Mouse (Mus musculus) liver, embryonic 15.5 days (tissue): ENCODE data around the gene Iqsec3. TPM values are rescaled to one million over a fixed set of nuclear protein-coding genes. Genes with fewer than 3 reads are reported as not detected.

ENCODE experiments used
- ATAC-seq: fragments of 200-750 bp; cut with Nextera tagmentation; 2 replicates; pipeline ENCODE4 v1.8.0; 2017; ENCODE audit warnings: moderate number of reproducible peaks, mild to moderate bottlenecking, moderate library complexity; ENCODE audit not compliant: insufficient read depth
- H3K27ac ChIP-seq: fragments of 300-500 bp; sonication (generic); replicated peaks from 2 replicates; pipeline ENCODE4 v1.5.1; 2015; ENCODE audit warnings: mild to moderate bottlenecking, inconsistent platforms
- H3K27me3 ChIP-seq: fragments of 300-500 bp; sonication (generic); 2 replicates; pipeline ENCODE4 v1.6.1; 2015; ENCODE audit warnings: mild to moderate bottlenecking, inconsistent platforms
- H3K36me3 ChIP-seq: fragments of 300-500 bp; sonication (generic); replicated peaks from 2 replicates; pipeline ENCODE4 v1.6.1; 2015; ENCODE audit warnings: moderate library complexity, mild to moderate bottlenecking, inconsistent platforms
- H3K4me1 ChIP-seq: fragments of 300-500 bp; sonication (generic); replicated peaks from 2 replicates; pipeline ENCODE4 v1.6.1; 2015; ENCODE audit warnings: inconsistent platforms
- H3K4me2 ChIP-seq: fragments of 300-500 bp; sonication (generic); 2 replicates; pipeline ENCODE4 v1.6.1; 2015; ENCODE audit warnings: moderate library complexity, mild to moderate bottlenecking, inconsistent platforms
- H3K4me3 ChIP-seq: fragments of 300-500 bp; sonication (generic); replicated peaks from 2 replicates; pipeline ENCODE4 v1.5.1; 2015; ENCODE audit warnings: mild to moderate bottlenecking, inconsistent platforms
- H3K9ac ChIP-seq: fragments of 300-500 bp; sonication (generic); 2 replicates; pipeline ENCODE4 v1.6.1; 2015; ENCODE audit warnings: moderate library complexity, mild to moderate bottlenecking, inconsistent platforms
- H3K9me3 ChIP-seq: fragments of 300-500 bp; sonication (generic); replicated peaks from 2 replicates; pipeline ENCODE4 v1.6.1; 2016; ENCODE audit warnings: inconsistent platforms
- WGBS: fragments of 180-500 bp; shearing (Covaris S2); methylation state at CpG from one replicate; pipeline ENCODE4 v1.1.7; 2015; ENCODE audit warnings: mixed read lengths; ENCODE audit not compliant: insufficient replicate concordance; 5-methylcytosine and 5-hydroxymethylcytosine counted together
- polyA plus RNA-seq: library from polyadenylated mRNA; unstranded; fragments of >200 nt; fragmentation: Nextera tagmentation; extraction: Ambion mirVana; gene quantifications from 2 replicates; pipeline ENCODE4 v1.2.1, GENCODE M21; 2015

Gene Iqsec3
- polyA plus RNA-seq, 1 experiment from 2014 or later, result not detected

DNA sequence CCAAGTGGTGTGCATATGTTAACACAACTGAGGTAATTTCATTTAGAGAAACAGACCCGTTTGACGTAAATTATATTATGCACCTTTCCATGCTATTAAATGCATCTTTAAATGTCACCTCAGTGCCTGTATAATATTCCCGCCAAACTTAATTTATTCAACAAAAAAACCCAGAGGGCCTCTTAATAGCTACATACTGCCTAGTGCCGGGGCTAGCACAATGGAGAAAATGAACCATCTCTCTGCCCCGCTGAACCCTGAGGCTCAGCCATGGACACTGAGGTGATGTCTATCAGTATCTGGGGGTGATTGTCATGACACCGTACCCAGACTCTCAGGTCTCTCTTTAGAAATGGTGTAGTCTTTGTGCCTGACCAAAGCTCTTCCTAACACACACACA lies 116.2 kb downstream of the Iqsec3 start:
- Histone ChIP-seq H3K4me1 (no peaks in the 10 kb centered on the region), H3K27me3 (no peaks in the 10 kb centered on the region), H3K36me3 (no peaks in the 10 kb centered on the region), H3K4me2 (no peak overlapping the region), H3K9ac (no peak overlapping the region), H3K27ac (no peak overlapping the region), H3K9me3 (no peaks in the 10 kb centered on the region), H3K4me3 (no peak overlapping the region)
- 68% methylated on average over 6 of the region's 6 CpGs for WGBS
- ATAC-seq, result no peak

DNA sequence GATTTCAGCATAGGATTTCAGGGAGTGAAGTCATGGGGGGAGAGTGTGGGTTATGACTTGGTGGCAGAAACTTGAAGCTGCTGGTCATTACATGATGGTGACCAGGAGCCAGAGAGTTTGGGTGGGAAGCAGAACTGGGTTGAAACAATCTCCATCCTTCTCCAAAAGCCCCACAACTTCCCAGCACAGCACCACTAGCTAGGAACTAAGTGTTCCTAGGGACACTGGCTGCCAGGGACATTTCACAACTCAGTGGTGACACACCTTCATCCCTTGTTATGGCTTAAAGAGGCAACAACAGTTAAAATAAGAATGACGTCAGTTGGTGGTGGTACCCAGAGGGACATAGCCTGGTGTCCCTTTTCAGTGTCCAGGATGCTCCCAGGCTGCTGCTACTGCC lies 117.4 kb downstream of the Iqsec3 start:
- H3K36me3 ChIP-seq, result no peaks in the 10 kb centered on the region
- H3K4me1 ChIP-seq, result no peaks in the 10 kb centered on the region
- H3K4me3 ChIP-seq, result no peak overlapping the region
- no peak for ATAC-seq
- H3K9ac ChIP-seq, result no peak overlapping the region
- H3K4me2 ChIP-seq, result no peak overlapping the region
- no peaks in the 10 kb centered on the region for H3K27me3 ChIP-seq
- no peaks in the 10 kb centered on the region for H3K9me3 ChIP-seq
- 75% methylated on average over 1 of the region's 1 CpGs for WGBS
- no peak overlapping the region for H3K27ac ChIP-seq

DNA sequence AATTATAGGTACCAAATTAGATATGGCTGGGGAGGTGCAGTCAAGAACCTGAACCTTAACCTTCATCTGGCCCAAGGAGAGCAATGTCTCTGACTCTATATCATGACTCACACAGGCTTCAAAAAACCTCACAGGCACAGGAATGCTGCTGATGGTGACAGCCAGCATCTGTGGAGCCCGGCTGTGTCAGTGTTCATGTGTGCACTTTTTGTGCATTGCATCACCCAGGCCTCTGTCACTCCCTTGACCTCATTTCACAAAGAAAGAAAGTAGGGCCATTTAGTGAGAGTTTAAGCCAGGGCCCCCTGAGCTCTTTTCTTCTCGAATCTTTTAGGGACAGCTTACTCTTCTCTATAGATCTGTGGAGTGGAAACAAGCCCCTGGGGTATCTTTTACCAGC lies 121.2 kb downstream of the Iqsec3 start:
- WGBS, result 29% methylated on average over 2 of the region's 2 CpGs
- Histone ChIP-seq H3K4me2 (no peak overlapping the region), H3K9me3 (no peaks in the 10 kb centered on the region), H3K27me3 (no peaks in the 10 kb centered on the region), H3K4me1 (no peaks in the 10 kb centered on the region), H3K4me3 (no peak overlapping the region), H3K9ac (no peak overlapping the region), H3K27ac (no peak overlapping the region), H3K36me3 (no peaks in the 10 kb centered on the region)
- ATAC-seq, result no peak

DNA sequence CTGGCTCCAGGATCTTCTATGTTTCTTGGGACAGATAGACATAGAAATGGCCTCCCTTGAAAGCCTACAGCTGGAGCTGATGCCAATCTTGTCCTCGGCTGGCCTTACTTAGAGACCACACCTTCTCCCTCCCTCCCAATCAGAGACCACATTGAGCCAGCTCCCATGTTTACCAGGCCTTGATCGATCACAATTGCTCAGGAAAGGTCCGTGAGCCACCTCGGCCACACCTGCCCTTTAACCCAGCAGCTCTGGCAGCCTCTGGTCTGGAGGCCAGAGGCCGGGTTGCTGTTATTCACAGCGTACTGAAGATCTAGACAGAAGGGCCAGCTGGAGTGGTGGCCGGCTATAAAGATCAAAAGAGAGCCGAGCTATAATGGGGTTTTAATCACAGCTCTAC lies 127.0 kb downstream of the Iqsec3 start:
- H3K4me2 ChIP-seq, result 0 out of 2 replicates have a peak overlapping the region, but pooled peaks have one; percentile 20
- no peaks in the 10 kb centered on the region for H3K36me3 ChIP-seq
- peak overlapping the region; percentile 41; the same call in 1 of the 2 replicates for H3K27ac ChIP-seq
- no peak overlapping the region for H3K9ac ChIP-seq
- H3K27me3 ChIP-seq, result no peaks in the 10 kb centered on the region
- 38% methylated on average over 8 of the region's 8 CpGs for WGBS
- H3K4me3 ChIP-seq, result no peak overlapping the region
- H3K9me3 ChIP-seq, result no peaks in the 10 kb centered on the region
- H3K4me1 ChIP-seq, result no peaks in the 10 kb centered on the region; the same call in 1 of the 2 replicates
- ATAC-seq, result peak; percentile 74

DNA sequence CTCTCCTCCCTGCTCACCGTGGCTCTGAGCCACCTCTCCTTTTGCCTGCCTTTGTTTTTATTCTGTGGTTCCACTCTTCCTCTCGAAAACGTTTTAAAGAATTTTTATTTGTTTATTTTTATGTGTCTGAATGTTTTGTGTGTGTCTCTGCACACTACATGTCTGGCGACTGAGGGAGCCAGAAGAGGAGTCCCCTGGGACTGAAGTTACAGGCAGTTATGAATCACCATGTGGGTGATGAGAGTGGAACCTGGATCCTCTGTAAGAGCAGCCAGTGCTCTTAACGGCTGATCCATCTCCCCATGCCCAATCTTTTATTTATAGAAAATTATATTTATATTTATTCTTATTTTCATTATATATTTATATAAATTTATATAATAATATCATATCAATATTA lies 129.1 kb downstream of the Iqsec3 start:
- H3K9ac ChIP-seq, result no peak overlapping the region
- 46% methylated on average over 5 of the region's 5 CpGs for WGBS
- no peak overlapping the region for H3K4me3 ChIP-seq
- no peak for ATAC-seq
- no peak overlapping the region for H3K4me2 ChIP-seq
- no peaks in the 10 kb centered on the region for H3K27me3 ChIP-seq
- H3K9me3 ChIP-seq, result no peaks in the 10 kb centered on the region
- H3K27ac ChIP-seq, result no peak overlapping the region
- H3K36me3 ChIP-seq, result no peaks in the 10 kb centered on the region
- no peaks in the 10 kb centered on the region; the same call in 1 of the 2 replicates for H3K4me1 ChIP-seq

DNA sequence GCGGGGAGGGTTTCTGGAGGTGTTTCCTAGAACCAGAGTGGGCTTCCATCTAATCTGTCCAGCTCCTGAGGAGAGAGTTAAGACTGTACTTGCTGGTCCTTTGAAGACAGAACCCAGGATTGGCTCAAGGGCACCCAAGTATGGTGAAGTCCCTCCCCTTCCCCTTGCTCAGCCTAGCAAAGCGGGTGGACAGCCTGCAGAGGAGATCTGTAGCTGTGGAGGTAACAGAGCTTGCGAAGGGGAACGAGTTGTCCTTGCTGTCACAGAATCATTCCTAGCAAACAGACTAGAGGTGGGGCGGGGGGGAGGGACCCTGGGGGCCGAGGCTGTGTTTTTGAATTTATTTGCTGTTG lies 129.7 kb downstream of the Iqsec3 start:
- H3K4me3 ChIP-seq, result no peak overlapping the region
- WGBS, result 39% methylated on average over 6 of the region's 6 CpGs
- H3K4me1 ChIP-seq, result no peaks in the 10 kb centered on the region; the same call in 1 of the 2 replicates
- no peak overlapping the region for H3K27ac ChIP-seq
- no peak overlapping the region for H3K9ac ChIP-seq
- H3K27me3 ChIP-seq, result no peaks in the 10 kb centered on the region
- no peaks in the 10 kb centered on the region for H3K9me3 ChIP-seq
- ATAC-seq, result no peak
- H3K4me2 ChIP-seq, result 0 out of 2 replicates have a peak overlapping the region, but pooled peaks have one; percentile 3
- no peaks in the 10 kb centered on the region for H3K36me3 ChIP-seq

DNA sequence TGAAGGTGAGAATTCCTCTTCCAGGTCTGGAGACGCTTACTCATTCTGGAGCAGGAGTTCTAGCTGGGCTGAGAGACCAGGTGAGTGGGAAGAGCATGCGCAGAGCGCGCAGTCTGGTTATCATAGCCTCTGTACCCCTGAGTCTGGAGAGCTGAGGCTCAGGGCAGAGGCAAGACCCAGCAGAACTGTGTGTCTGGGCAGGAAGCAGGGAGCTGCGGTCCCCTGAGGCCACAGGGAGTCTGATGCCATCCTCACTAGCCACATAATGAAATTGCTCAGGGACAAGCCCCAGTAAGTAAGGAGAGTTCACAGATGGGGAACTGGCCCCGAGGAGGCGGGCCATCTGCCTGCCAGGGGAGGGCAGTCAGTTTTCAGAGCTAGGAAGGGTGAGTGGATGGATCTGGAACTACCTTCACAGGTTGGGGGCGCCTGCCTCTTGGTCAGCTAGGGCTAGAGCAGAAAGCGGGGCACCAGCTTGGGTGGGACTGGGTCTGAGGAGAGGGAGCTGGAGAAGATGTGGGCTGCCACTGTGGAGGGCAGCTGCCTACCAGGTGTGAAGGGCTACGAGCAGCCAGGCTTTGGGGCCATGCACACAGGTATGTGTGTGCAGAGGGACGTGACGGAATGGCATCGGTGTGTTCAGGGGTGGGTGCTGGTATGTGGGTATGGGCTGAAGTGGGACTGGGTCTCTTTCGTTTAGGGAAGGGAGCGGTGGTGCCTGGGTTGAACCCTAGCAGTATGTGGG lies 130.3 kb downstream of the Iqsec3 start, which contains the start of gene Slc6a12:
TSS of gene Slc6a12 (plus strand) at position 51 of the 745 bp plus-strand sequence.
- H3K4me1 ChIP-seq, result no peaks in the 10 kb centered on the region; the same call in 1 of the 2 replicates
- H3K9ac ChIP-seq, result no peak within 1 kb of the TSS
- no peak for ATAC-seq
- no peaks in the 10 kb centered on the region for H3K9me3 ChIP-seq
- no peaks in the 10 kb centered on the region for H3K27me3 ChIP-seq
- H3K27ac ChIP-seq, result 0 out of 2 replicates have a peak within 1 kb of the TSS, but pooled peaks have one; percentile 14
- 0 out of 2 replicates have a peak within 1 kb of the TSS, but pooled peaks have one; percentile 3 for H3K4me2 ChIP-seq
- no peaks in the 10 kb centered on the region for H3K36me3 ChIP-seq
- H3K4me3 ChIP-seq, result no peak within 1 kb of the TSS
- 57% methylated on average over 15 of the region's 15 CpGs for WGBS

DNA sequence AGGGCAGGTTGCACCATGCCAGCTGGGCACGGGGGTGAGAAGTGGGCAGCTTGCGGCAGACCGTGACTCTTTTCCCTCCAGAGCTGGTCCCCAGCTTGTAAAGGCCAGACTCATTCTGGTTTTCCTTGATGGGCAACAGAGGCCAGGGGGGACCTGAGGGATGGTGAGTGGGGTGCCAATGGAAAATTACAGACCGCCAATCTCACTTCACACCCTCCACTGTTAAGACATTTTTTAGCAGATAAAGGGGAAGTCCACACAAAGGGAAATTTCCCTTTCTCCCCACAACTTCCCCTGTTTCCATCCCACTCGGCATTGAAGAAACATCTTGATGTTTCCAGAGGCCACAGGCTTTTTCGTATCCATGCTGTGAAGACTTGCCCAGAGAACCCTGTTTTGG lies 131.8 kb downstream of the Iqsec3 start:
- H3K27ac ChIP-seq, result no peak overlapping the region

DNA sequence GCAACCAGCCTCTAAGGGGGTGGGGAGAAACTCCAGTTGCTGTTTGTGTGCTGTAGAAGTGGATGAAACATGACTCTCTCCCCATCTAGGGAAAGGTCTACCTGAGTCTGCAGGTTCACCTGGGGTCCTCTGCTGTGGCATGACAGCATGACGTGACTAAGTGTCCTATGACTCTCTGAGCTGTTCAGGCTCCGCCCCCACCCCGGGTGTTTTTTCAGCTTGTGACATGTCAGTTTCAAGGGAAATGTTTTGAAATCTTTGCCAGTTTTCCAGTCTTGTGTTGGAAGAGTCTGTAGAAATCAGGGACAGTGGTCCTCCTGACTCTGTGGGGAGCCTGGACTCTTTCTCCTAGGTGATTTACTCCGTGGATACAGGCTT lies 135.0 kb downstream of the Iqsec3 start:
- Histone ChIP-seq H3K4me2 (no peak overlapping the region), H3K27me3 (no peaks in the 10 kb centered on the region), H3K4me3 (no peak overlapping the region), H3K36me3 (no peaks in the 10 kb centered on the region), H3K9me3 (no peaks in the 10 kb centered on the region), H3K27ac (no peak overlapping the region), H3K4me1 (peaks cover 28% of the 10 kb centered on the region), H3K9ac (no peak overlapping the region)
- 46% methylated on average over 4 of the region's 4 CpGs for WGBS
- ATAC-seq, result no peak

More for the DNA sequence above, 131.8 kb downstream of the Iqsec3 start:
- H3K9ac ChIP-seq, result no peak overlapping the region
- H3K4me1 ChIP-seq, result peaks cover 15% of the 10 kb centered on the region
- no peak overlapping the region for H3K4me2 ChIP-seq
- H3K9me3 ChIP-seq, result no peaks in the 10 kb centered on the region
- H3K36me3 ChIP-seq, result no peaks in the 10 kb centered on the region
- no peaks in the 10 kb centered on the region for H3K27me3 ChIP-seq
- WGBS, result 30% methylated on average over 6 of the region's 6 CpGs
- no peak for ATAC-seq
- H3K4me3 ChIP-seq, result no peak overlapping the region

DNA sequence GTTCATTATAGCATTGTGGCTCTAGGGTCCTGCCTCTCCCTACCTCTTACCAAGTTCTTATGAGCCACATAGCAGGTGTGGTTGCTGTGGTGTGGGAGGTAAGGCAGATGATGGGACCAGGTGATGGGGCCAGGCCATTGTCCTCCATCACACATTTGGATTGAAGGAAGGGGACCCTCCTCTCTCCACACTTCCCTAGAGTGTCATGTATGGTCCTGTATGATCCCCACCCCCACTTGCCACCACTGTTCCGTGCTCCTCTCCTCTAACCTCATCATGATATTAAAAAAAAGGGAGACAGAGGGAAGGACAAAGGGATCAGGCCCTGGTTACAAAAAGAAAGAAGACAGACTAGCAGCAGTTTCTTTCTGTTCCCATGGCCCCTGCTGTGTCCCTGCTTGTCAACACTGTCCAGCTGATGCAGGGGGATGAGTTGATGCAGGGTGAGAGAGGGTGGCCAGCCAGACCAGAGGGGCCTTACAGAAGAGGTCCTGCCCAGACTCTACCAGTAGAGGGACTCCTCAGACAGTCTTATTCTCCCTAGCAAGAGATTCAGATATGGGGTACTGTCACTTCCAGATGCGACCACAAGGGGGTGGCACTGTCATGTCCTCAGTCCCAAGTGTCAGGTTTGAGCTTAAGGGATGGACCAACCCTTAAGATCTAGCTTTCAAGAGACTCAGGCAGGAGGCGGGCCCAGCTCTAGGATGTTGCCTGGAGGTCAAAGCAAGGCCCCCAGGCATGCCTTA lies 135.5 kb downstream of the Iqsec3 start:
- Histone ChIP-seq H3K4me3 (no peak overlapping the region), H3K36me3 (no peaks in the 10 kb centered on the region), H3K4me1 (peaks cover 28% of the 10 kb centered on the region), H3K27ac (no peak overlapping the region), H3K4me2 (no peak overlapping the region; the same call in 1 of the 2 replicates), H3K9ac (no peak overlapping the region), H3K9me3 (no peaks in the 10 kb centered on the region), H3K27me3 (no peaks in the 10 kb centered on the region)
- ATAC-seq, result peak; percentile 23; the same call in 1 of the 2 replicates
- WGBS, result 16% methylated on average over 3 of the region's 3 CpGs

DNA sequence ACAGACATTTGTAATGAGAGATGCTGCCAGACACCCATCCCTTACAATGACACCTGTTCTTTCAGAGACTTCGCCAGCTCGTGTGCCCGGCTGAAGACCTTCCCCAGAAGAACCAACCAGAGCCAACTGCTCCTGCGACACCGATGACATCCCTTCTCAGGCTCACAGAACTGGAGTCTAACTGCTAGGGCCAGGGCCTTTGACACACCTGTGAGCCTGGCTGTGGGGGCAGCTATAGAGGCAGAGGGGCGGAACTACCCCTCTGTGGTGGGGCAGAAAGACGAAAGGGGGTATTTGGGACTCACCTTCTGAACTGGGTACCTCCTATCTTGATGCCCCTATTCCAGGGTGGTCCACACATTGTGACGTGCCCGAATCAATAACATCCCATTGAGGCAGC lies 136.2 kb downstream of the Iqsec3 start:
- peaks cover 28% of the 10 kb centered on the region for H3K4me1 ChIP-seq
- ATAC-seq, result no peak
- H3K9ac ChIP-seq, result no peak overlapping the region
- H3K27ac ChIP-seq, result peak overlapping the region; percentile 62; the same call in 1 of the 2 replicates
- no peaks in the 10 kb centered on the region for H3K27me3 ChIP-seq
- H3K4me2 ChIP-seq, result peak overlapping the region; percentile 60
- H3K36me3 ChIP-seq, result no peaks in the 10 kb centered on the region
- no peaks in the 10 kb centered on the region for H3K9me3 ChIP-seq
- peak overlapping the region; percentile 50 for H3K4me3 ChIP-seq
- 86% methylated on average over 9 of the region's 9 CpGs for WGBS
